Mouse (Mus musculus) heart, embryonic 15.5 days (tissue): ENCODE data around the gene Meioc. TPM values are rescaled to one million over a fixed set of nuclear protein-coding genes. Genes with fewer than 3 reads are reported as not detected.

ENCODE experiments used
- microRNA-seq: library from miRNA; unstranded; fragments of <30 nt; microRNA quantifications from one replicate; pipeline ENCODE4, GENCODE M21; 2016
- polyA plus RNA-seq: library from polyadenylated mRNA; unstranded; fragments of >200 nt; fragmentation: Nextera tagmentation; extraction: Ambion mirVana; gene quantifications from 2 replicates; pipeline ENCODE4 v1.2.1, GENCODE M21; 2015

The Meioc gene
- polyA plus RNA-seq, 1 experiment from 2014 or later: 0.45 TPM

Small RNA genes lying within 50 kb of the gene (microRNA-seq; reads per million reads assigned to microRNA genes)
- gene Gm22920: not detected

Other genes starting within 250 kb of the Meioc start
- gene Grn, start 233.4 kb upstream of the Meioc start, polyA plus RNA-seq: 198 and 242 TPM in 2 replicates
- 2.7 and 5.7 TPM in 2 replicates for gene Fam171a2, start 216.0 kb upstream of the Meioc start, polyA plus RNA-seq
- 8.7 TPM in 2 replicates for gene Itga2b, start 193.6 kb upstream of the Meioc start, polyA plus RNA-seq
- gene Gpatch8, start 107.3 kb upstream of the Meioc start, polyA plus RNA-seq: 34.4 and 38.4 TPM in 2 replicates
- gene Gm11627, start 84.3 kb upstream of the Meioc start, polyA plus RNA-seq: 9.7 and 13.7 TPM in 2 replicates
- gene Fzd2, start 59.3 kb upstream of the Meioc start, polyA plus RNA-seq: 15.1 and 20.4 TPM in 2 replicates
- gene Ccdc43, start 34.1 kb downstream of the Meioc start, polyA plus RNA-seq: 30.7 and 33.9 TPM in 2 replicates
- gene Adam11, start 97.7 kb downstream of the Meioc start, polyA plus RNA-seq: 5.5 and 6.7 TPM in 2 replicates
- gene Gjc1, start 156.0 kb downstream of the Meioc start, polyA plus RNA-seq: 46.6 and 48.5 TPM in 2 replicates
- gene Higd1b, start 172.1 kb downstream of the Meioc start, polyA plus RNA-seq: 3.3 and 4.3 TPM in 2 replicates
- gene Eftud2, start 217.3 kb downstream of the Meioc start, polyA plus RNA-seq: 90.7 and 120 TPM in 2 replicates
- 0.55 and 0.84 TPM in 2 replicates for gene Ccdc103, start 217.5 kb downstream of the Meioc start, polyA plus RNA-seq
- gene Fam187a, start 221.5 kb downstream of the Meioc start, polyA plus RNA-seq: not detected in 2 replicates
- 0.11 and 0.44 TPM in 2 replicates for gene Gfap, start 237.2 kb downstream of the Meioc start, polyA plus RNA-seq